Mouse (Mus musculus) stomach, embryonic 15.5 days (tissue): ENCODE results near the gene Ccdc85c. TPM values are rescaled to one million over a fixed set of nuclear protein-coding genes. Genes with fewer than 3 reads are reported as not detected.

Experiments used
- ATAC-seq: fragments of 200-750 bp; cut with Nextera tagmentation; 2 replicates; pipeline ENCODE4 v1.8.0; 2017; ENCODE audit warnings: low read depth, moderate number of reproducible peaks, moderate TSS enrichment; ENCODE audit not compliant: insufficient read depth, low FRiP score
- H3K27ac ChIP-seq: fragments of 300-500 bp; sonication (generic); 2 replicates; pipeline ENCODE4 v1.5.1; 2015; ENCODE audit warnings: mild to moderate bottlenecking, inconsistent platforms
- H3K27me3 ChIP-seq: fragments of 300-500 bp; sonication (generic); replicated peaks from 2 replicates; pipeline ENCODE4 v1.6.1; 2015; ENCODE audit warnings: inconsistent platforms
- H3K36me3 ChIP-seq: fragments of 300-500 bp; sonication (generic); 2 replicates; pipeline ENCODE4 v1.6.1; 2015; ENCODE audit warnings: inconsistent platforms
- H3K4me1 ChIP-seq: fragments of 300-500 bp; sonication (generic); 2 replicates; pipeline ENCODE4 v1.6.1; 2015; ENCODE audit warnings: inconsistent platforms
- H3K4me2 ChIP-seq: fragments of 300-500 bp; sonication (generic); 2 replicates; pipeline ENCODE4 v1.6.1; 2015; ENCODE audit warnings: mild to moderate bottlenecking, inconsistent platforms
- H3K4me3 ChIP-seq: fragments of 300-500 bp; sonication (generic); replicated peaks from 2 replicates; pipeline ENCODE4 v1.5.1; 2015; ENCODE audit warnings: inconsistent platforms
- H3K9ac ChIP-seq: fragments of 300-500 bp; sonication (generic); 2 replicates; pipeline ENCODE4 v1.6.1; 2015; ENCODE audit warnings: inconsistent platforms
- H3K9me3 ChIP-seq: fragments of 300-500 bp; sonication (generic); 2 replicates; pipeline ENCODE4 v1.6.1; 2016; ENCODE audit warnings: inconsistent platforms
- WGBS: fragments of 180-500 bp; shearing (Covaris S2); methylation state at CpG from one replicate; pipeline ENCODE4 v1.1.7; 2015; 5-methylcytosine and 5-hydroxymethylcytosine counted together
- polyA plus RNA-seq: library from polyadenylated mRNA; unstranded; fragments of >200 nt; fragmentation: Nextera tagmentation; extraction: Ambion mirVana; gene quantifications from 2 replicates; pipeline ENCODE4 v1.2.1, GENCODE M21; 2015

Gene Ccdc85c
- polyA plus RNA-seq, 1 experiment from 2014 or later = 7.9 TPM

DNA sequence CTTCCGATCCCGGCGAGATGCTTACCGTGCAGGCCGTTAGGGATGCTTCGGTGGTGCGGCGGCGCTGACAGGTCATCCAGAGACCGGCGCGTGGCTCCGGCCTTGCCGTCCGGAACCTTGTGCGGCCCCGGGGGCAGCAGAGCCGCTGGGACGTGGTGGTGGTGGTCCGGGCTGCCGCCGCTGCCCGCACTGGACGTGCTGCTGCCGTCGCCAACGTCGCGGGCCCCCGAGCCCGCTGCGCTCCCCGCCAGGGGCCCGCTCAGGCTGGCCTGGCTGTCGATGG is 971 bp downstream of the Ccdc85c start:
- H3K36me3 ChIP-seq = no peaks in the 10 kb centered on the region
- WGBS = 1% methylated on average over 34 of the region's 35 CpGs
- H3K27me3 ChIP-seq = no peaks in the 10 kb centered on the region
- ATAC-seq = no peak
- peak overlapping the region; percentile 62 for H3K9ac ChIP-seq
- peak overlapping the region; percentile 61 for H3K4me3 ChIP-seq
- peak overlapping the region; percentile 92 for H3K4me2 ChIP-seq
- H3K4me1 ChIP-seq = peaks cover 65% of the 10 kb centered on the region
- no peaks in the 10 kb centered on the region for H3K9me3 ChIP-seq
- peak overlapping the region; percentile 70; the same call in 1 of the 2 replicates for H3K27ac ChIP-seq

DNA sequence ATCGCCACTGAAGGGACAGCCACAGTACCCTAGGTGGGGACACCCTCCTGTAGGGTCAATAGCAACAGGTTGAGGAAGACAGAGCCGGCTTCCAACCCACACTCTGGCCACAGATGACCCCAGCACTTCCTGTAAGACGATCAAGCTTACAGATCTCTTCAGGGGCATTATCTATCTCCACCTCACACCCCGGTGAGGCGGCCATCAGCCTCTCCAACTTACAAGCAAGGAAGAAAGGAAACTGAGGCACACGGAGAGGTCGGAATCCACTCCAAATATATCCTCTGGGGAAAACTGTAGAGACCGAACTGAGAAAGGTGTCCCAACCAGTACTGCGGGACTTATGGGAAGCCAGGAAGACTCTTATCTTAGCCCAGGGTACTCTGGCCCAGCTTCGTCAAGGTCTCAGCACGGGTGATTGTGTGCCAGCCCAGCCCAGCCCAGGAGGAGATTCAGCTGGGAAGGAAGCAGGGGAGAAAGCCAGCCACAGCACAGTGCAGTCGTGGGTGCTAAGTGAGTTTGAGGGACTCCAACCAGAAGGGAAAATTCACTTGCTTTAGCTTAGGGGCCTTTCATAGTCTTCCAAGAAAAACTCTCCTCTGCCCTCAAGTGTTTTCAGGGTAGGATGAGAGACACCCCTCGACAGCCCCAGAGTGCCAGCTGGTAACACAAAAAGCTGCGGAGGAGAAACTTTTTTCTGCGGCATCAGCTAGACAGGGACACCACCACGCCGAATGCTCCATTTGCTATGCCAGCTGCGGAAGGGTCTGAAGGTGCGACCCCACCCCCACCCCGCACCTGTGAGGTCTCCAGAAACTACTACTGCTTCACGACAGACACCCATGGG is 1.5 kb downstream of the Ccdc85c start:
- Histone ChIP-seq H3K9ac (peak overlapping the region; percentile 62; the same call in 1 of the 2 replicates), H3K27ac (0 out of 2 replicates have a peak overlapping the region, but pooled peaks have one; percentile 9), H3K4me1 (peaks cover 69% of the 10 kb centered on the region), H3K9me3 (no peaks in the 10 kb centered on the region), H3K4me3 (peak overlapping the region; percentile 61), H3K36me3 (no peaks in the 10 kb centered on the region), H3K4me2 (peak overlapping the region; percentile 92), H3K27me3 (no peaks in the 10 kb centered on the region)
- no peak for ATAC-seq
- WGBS = 7% methylated on average over 21 of the region's 21 CpGs

DNA sequence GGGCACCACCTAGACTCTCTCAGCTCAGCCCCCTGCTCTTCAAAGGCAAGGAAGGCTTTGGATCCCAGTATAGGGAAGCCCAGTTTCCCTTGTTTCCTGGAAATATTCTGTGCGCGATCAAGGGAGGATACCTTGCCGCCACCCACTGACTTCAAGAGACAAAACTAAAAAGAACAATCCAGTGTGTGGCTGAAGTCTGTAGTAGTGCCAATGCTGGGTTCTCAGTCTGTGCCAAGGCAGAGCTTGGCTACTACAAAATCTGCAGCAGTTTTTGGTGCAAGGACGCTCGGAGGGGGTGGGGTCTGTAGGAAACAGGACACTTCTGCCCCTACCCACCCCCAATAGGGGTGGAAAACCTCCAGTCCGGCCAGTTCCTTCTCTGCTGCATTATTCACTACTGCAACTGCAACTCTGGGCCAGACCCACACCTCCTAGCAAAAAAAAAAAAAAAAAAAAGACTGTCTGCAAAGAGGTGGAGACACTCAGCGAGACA is 3.0 kb downstream of the Ccdc85c start:
- H3K27me3 ChIP-seq = no peaks in the 10 kb centered on the region
- 0 out of 2 replicates have a peak overlapping the region, but pooled peaks have one; percentile 3 for H3K4me3 ChIP-seq
- no peaks in the 10 kb centered on the region for H3K9me3 ChIP-seq
- peaks cover 62% of the 10 kb centered on the region for H3K4me1 ChIP-seq
- H3K27ac ChIP-seq = no peak overlapping the region
- peak overlapping the region; percentile 92 for H3K4me2 ChIP-seq
- no peak overlapping the region for H3K9ac ChIP-seq
- no peaks in the 10 kb centered on the region for H3K36me3 ChIP-seq
- 60% methylated on average over 7 of the region's 7 CpGs for WGBS
- ATAC-seq = no peak

DNA sequence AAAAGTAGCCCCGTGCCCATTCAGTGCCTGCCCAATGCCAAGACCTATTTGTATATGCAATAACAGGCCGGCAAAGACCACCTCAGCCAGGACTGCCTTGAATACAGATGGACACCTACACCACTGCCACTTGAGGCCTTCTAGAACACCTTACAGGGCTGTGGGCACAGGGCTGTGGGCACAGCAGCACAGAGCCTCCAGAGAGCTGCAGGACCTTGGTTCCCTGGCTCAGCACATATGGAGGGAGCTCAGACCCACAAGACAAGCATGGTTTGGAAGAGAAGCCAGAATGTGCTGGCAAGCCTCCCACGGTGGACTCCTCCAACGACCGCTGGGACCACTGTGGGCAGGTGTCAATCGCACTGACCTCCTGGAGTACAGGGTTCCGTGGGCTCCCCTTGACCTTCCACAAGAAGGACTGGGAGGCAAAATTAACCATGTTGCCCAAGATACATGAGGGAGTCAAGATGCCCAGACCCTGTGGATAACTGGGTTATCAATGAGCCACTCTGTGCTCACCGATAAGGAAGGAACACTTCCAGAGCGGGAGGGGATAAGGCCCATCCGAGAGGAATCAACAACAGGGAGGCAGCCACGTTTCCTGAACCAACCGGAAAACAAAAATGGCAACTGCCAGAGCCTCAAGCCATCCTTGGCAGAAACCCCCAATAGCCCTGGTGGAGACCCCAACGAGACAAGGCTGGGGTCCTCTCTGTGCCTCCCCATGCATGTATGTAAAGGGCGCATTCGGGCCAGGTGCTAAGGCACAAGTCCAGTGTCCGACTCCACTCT is 3.7 kb downstream of the Ccdc85c start:
- Histone ChIP-seq H3K36me3 (no peaks in the 10 kb centered on the region), H3K9ac (no peak overlapping the region), H3K4me3 (0 out of 2 replicates have a peak overlapping the region, but pooled peaks have one; percentile 3), H3K4me1 (peaks cover 58% of the 10 kb centered on the region), H3K4me2 (peak overlapping the region; percentile 92), H3K27ac (no peak overlapping the region), H3K27me3 (no peaks in the 10 kb centered on the region), H3K9me3 (no peaks in the 10 kb centered on the region)
- WGBS = 77% methylated on average over 16 of the region's 16 CpGs
- no peak for ATAC-seq

DNA sequence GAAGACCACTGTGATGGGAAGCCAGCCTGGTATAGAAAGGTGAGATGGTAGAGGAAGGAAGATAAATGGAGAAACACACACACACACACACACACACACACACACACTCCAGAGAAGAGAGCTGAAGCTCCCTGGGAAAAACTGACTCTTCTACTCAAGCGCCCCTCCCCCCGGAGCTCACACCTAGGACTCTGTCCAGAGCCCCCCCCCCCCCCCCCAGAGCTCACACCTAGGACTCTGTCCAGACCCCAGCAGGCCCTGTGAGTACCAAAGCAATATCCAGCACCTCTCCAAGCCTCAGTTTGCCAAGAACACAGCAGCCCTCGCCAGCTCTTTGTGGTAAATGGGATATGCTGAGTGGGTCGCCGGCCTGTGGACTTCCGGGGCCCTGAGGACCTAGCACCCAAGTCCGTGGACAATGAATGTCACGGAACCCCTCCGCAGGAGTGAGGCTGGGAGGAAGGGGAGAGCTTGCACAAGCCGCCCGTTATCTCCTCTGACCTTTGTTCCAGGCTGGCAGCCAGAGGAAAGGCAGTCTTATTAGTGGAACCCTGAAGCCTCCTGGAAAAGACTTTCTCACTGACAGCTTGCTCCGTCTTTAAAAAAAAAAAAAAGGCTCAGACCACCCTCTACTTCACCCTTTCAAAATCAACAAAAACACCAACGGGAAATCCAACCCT is 4.8 kb downstream of the Ccdc85c start:
- H3K9me3 ChIP-seq = no peaks in the 10 kb centered on the region
- no peaks in the 10 kb centered on the region for H3K36me3 ChIP-seq
- no peak overlapping the region for H3K9ac ChIP-seq
- 52% methylated on average over 12 of the region's 13 CpGs for WGBS
- H3K4me1 ChIP-seq = peaks cover 65% of the 10 kb centered on the region
- H3K27ac ChIP-seq = no peak overlapping the region
- H3K4me3 ChIP-seq = no peak overlapping the region
- H3K4me2 ChIP-seq = peak overlapping the region; percentile 19; the same call in 1 of the 2 replicates
- H3K27me3 ChIP-seq = no peaks in the 10 kb centered on the region
- ATAC-seq = no peak

DNA sequence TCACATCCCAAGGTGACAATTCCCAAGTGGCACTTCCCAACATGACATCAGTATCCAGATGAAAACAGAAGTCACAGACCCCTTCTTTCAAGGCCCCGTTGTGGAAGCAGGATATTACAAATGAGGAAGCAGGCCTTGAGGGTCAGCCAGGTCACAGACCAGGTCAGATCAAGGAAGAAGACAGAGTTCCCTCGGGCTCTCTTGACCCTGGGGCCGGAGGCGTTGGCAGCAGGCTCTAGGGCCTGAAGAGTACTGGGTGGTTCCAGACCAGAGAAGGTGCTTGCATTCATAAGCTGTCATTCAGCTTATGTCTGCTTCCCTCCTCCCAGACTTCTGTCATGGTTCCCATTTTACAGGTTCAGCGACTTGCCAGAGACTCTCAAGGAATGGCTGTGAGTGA is 5.5 kb downstream of the Ccdc85c start:
- H3K36me3 ChIP-seq = no peaks in the 10 kb centered on the region
- H3K4me2 ChIP-seq = no peak overlapping the region
- no peak overlapping the region for H3K27ac ChIP-seq
- no peak for ATAC-seq
- peaks cover 68% of the 10 kb centered on the region for H3K4me1 ChIP-seq
- H3K27me3 ChIP-seq = no peaks in the 10 kb centered on the region
- WGBS = 64% methylated on average over 5 of the region's 5 CpGs
- no peaks in the 10 kb centered on the region for H3K9me3 ChIP-seq
- no peak overlapping the region for H3K4me3 ChIP-seq
- no peak overlapping the region for H3K9ac ChIP-seq

DNA sequence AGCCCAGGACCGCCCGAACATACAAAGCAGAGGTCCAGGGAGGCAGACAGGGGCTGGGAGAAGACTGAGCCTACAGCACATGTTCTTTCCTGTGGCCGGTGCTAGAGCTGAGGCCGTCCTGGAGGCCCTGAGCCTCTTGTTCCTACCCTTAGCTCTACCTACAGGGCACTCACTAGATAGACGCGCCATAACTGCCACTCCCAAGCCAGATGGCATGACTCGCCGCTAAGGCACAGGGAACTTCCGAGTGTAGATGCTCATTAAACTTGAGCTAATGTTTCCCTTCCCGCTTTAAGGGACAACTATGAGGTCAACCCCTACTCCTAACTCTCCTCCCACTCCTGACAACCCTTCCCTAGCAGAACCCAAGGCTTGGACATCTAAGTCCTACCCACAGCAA is 6.3 kb downstream of the Ccdc85c start:
- no peaks in the 10 kb centered on the region for H3K36me3 ChIP-seq
- no peak overlapping the region for H3K27ac ChIP-seq
- H3K27me3 ChIP-seq = no peaks in the 10 kb centered on the region
- H3K4me2 ChIP-seq = no peak overlapping the region
- H3K4me3 ChIP-seq = no peak overlapping the region
- H3K9ac ChIP-seq = no peak overlapping the region
- no peak for ATAC-seq
- H3K4me1 ChIP-seq = peaks cover 67% of the 10 kb centered on the region
- WGBS = 88% methylated on average over 10 of the region's 10 CpGs
- H3K9me3 ChIP-seq = no peaks in the 10 kb centered on the region

DNA sequence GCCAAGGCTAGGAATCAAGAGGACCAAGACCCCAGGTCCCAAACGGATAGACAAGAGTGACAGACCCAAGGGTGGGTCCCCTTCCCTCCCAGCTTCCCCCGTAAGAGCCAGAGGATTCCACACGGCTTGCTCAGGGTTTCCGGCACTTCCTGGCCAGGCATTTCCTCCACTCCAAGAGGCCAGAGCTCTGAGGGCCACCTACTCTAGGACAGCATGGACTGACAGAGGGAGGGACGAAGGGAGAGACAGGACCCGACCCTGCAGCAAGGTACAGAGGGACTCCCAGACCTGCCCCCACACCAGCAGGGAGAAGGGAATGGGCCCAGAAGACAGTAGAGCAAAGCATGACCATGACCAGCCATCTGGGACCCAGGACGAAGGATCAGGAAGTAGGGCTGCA is 7.6 kb downstream of the Ccdc85c start:
- WGBS = 66% methylated on average over 7 of the region's 7 CpGs
- no peak overlapping the region for H3K4me2 ChIP-seq
- no peak for ATAC-seq
- H3K9me3 ChIP-seq = no peaks in the 10 kb centered on the region
- no peaks in the 10 kb centered on the region for H3K27me3 ChIP-seq
- H3K4me1 ChIP-seq = peaks cover 61% of the 10 kb centered on the region
- no peaks in the 10 kb centered on the region for H3K36me3 ChIP-seq
- no peak overlapping the region for H3K9ac ChIP-seq
- no peak overlapping the region for H3K27ac ChIP-seq
- H3K4me3 ChIP-seq = no peak overlapping the region

DNA sequence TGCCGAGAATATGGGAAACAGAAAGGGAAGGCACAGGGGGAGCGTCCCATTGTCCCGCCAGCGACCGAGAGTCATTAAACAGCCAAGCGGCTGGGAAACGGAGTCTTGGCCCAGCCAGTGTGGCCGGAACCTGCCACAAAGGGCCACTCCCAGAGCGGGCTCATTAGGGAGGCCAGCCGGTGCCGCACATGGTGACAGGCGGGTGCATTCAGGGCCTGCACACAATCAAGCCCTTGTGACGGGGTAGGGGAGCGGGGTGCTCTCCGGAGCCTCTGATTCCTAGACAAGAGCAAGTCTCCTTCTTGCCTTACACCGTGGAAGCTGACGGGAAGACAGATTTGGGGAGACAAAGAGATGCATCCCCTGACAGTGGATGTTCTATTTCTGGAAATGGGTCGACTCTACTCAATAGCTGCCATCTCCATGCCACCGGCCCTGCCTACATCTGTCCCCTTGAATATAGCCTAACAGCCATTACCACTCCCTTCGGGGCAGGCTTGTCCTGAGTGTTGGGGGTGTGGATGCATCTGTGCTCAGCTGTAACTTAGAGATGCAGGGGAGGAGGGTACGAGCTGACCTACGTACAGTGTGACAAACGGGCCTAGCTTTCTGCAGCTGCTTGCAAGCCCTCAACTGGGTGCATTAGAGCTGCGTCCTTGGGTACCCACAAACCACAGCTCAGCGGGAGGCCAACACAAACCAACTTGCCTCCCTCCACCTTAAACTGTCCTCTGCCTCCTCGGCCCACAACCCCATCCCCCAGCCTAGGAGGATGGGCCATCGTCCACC is 9.2 kb downstream of the Ccdc85c start:
- Histone ChIP-seq H3K4me2 (peak overlapping the region; percentile 29), H3K9me3 (no peaks in the 10 kb centered on the region), H3K36me3 (no peaks in the 10 kb centered on the region), H3K9ac (no peak overlapping the region), H3K27ac (peak overlapping the region; percentile 63; the same call in 1 of the 2 replicates), H3K4me3 (no peak overlapping the region), H3K4me1 (peaks cover 48% of the 10 kb centered on the region), H3K27me3 (no peaks in the 10 kb centered on the region)
- ATAC-seq = no peak; the same call in 1 of the 2 replicates
- WGBS = 45% methylated on average over 27 of the region's 27 CpGs

DNA sequence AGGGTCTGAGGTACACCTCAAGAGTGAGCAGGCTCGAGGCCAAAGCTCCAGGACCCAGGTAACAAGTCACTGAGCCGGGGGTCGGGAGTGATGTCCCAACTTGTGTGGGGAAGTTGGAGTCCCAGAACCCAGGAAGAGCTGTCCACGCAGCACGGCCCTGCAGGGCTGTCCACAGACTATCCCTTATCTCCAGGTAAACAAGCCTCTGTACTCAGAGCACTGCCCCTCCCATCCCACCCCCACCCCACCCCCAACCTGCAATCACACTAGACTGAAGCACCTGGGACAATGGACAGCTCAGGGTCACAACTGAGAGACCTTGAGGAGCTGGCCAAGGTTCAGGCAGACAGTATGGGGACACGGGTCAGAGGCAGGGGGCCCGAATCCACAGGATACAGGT is 10.3 kb downstream of the Ccdc85c start:
- Histone ChIP-seq H3K9ac (no peak overlapping the region), H3K4me1 (peaks cover 40% of the 10 kb centered on the region), H3K27ac (no peak overlapping the region), H3K27me3 (no peaks in the 10 kb centered on the region), H3K4me2 (no peak overlapping the region), H3K36me3 (no peaks in the 10 kb centered on the region), H3K9me3 (no peaks in the 10 kb centered on the region), H3K4me3 (no peak overlapping the region)
- 53% methylated on average over 7 of the region's 7 CpGs for WGBS
- ATAC-seq = peak; percentile 8; the same call in 1 of the 2 replicates

DNA sequence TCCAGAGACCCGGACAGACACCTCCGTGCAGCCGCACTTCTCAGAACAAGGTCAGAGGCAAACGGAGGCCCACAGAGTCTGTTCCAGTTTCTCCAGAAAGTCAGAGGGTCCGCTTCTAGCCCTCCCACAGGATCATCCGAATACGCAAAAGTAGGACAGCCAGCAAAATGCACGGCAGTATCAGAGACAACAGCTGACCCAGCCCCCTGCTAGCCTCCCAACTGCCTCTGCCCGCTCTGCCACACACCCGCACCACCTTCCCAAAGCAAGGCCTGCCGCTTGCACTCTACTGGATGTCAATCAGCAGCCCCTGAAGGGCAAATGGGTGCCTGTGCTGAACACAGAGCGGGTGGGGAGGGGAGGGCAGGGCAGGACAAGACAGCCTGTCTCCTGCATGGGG is 14.3 kb downstream of the Ccdc85c start:
- H3K4me3 ChIP-seq = no peak overlapping the region
- peaks cover 23% of the 10 kb centered on the region for H3K4me1 ChIP-seq
- H3K27me3 ChIP-seq = no peaks in the 10 kb centered on the region
- H3K9me3 ChIP-seq = no peaks in the 10 kb centered on the region
- H3K4me2 ChIP-seq = no peak overlapping the region
- no peak overlapping the region for H3K27ac ChIP-seq
- no peaks in the 10 kb centered on the region for H3K36me3 ChIP-seq
- 89% methylated on average over 12 of the region's 12 CpGs for WGBS
- no peak overlapping the region for H3K9ac ChIP-seq
- no peak for ATAC-seq
